ENCODE assay signal across 8 mouse cellular contexts in genomic region chr5:110106140-110106871, GRCm38 (mm10). TPM values are rescaled to one million over a fixed set of nuclear protein-coding genes. Genes with fewer than 3 reads are reported as not detected.
DNase-seq lines count a peak whose midpoint lies in the region; ATAC-seq lines count a peak whose summit lies in the region.

No protein-coding gene starts in this region.

- no peak for ATAC-seq in erythroblast, adult 5-6 weeks (replicated peaks; ENCODE audit: low FRiP score, poor library complexity, severe bottlenecking)
- no peak for ATAC-seq in hindbrain, embryonic 16.5 days
- no peak for ATAC-seq in activated CD4-positive, CD25-positive, alpha-beta regulatory T cell, adult 4 months

- H3K27ac ChIP-seq in hindbrain, embryonic 16.5 days (ENCODE audit: low read depth, low read length): no peak overlapping the region
- no peak overlapping the region for H3K27ac ChIP-seq in midbrain, embryonic 10.5 days (replicated peaks)

- H3K9me3 ChIP-seq in erythroblast, embryonic 14.5 days (ENCODE audit: control insufficient read depth, low read length): peaks cover 13% of the 10 kb centered on the region
- H3K9me3 ChIP-seq in hindbrain, embryonic 16.5 days (ENCODE audit: control insufficient read depth, low read length): no peaks in the 10 kb centered on the region; the same call in 1 of the 2 replicates
- no peaks in the 10 kb centered on the region; the same call in 1 of the 2 replicates for H3K9me3 ChIP-seq in midbrain, embryonic 10.5 days (replicated peaks)

- peak overlapping the region; percentile 85; the same call in 1 of the 2 replicates for H3K9ac ChIP-seq in hindbrain, embryonic 16.5 days (ENCODE audit: low read depth, low read length)

- H3K4me2 ChIP-seq in hindbrain, embryonic 16.5 days (ENCODE audit: low read length): peak overlapping the region; percentile 94

- peak overlapping the region; percentile 69 for H3K4me3 ChIP-seq in erythroblast, embryonic 14.5 days (replicated peaks)
- peak overlapping the region; percentile 75 for H3K4me3 ChIP-seq in hindbrain, embryonic 16.5 days (ENCODE audit: low read length)
- peak overlapping the region; percentile 92 for H3K4me3 ChIP-seq in midbrain, embryonic 10.5 days

- peaks cover 59% of the 10 kb centered on the region for H3K4me1 ChIP-seq in erythroblast, embryonic 14.5 days (ENCODE audit: control insufficient read depth)
- H3K4me1 ChIP-seq in hindbrain, embryonic 16.5 days (ENCODE audit: control insufficient read depth, insufficient read depth, low read depth, low read length): peaks cover 21% of the 10 kb centered on the region
- H3K4me1 ChIP-seq in midbrain, embryonic 10.5 days: peaks cover 32% of the 10 kb centered on the region

- 95% methylated on average over 26 of the region's 26 CpGs for WGBS in hindbrain, embryonic 16.5 days
- WGBS in midbrain, embryonic 10.5 days: 96% methylated on average over 26 of the region's 26 CpGs

- DNase-seq in right cerebral cortex, adult 18-20 months: peak; percentile 21
- DNase-seq in right cerebral cortex, adult 2 months (ENCODE audit: low spot score in 2 of 2): no peak
- DNase-seq in midbrain, embryonic 10.5 days (ENCODE audit: low spot score): no peak
- no peak for DNase-seq in spleen, postnatal 4 days (ENCODE audit: low spot score in 2 of 2)

- peaks cover 47% of the 10 kb centered on the region for H3K36me3 ChIP-seq in erythroblast, embryonic 14.5 days (ENCODE audit: control insufficient read depth)
- peaks cover 28% of the 10 kb centered on the region for H3K36me3 ChIP-seq in hindbrain, embryonic 16.5 days (ENCODE audit: control insufficient read depth, insufficient read depth, low read length)
- peaks cover 47% of the 10 kb centered on the region for H3K36me3 ChIP-seq in midbrain, embryonic 10.5 days

- H3K27me3 ChIP-seq in erythroblast, embryonic 14.5 days (ENCODE audit: control insufficient read depth): peaks cover 7% of the 10 kb centered on the region
- no peaks in the 10 kb centered on the region for H3K27me3 ChIP-seq in hindbrain, embryonic 16.5 days (replicated peaks; ENCODE audit: control insufficient read depth, insufficient read depth, low read length)
- peaks cover 10% of the 10 kb centered on the region for H3K27me3 ChIP-seq in midbrain, embryonic 10.5 days (ENCODE audit: low read depth, poor library complexity, severe bottlenecking)

RNA-seq across cellular contexts. Expression of gene Gtpbp6, which starts 1.7 kb away (rescaled TPM):
- 2.2 and 2.8 TPM in 2 replicates for polyA plus RNA-seq in erythroblast, embryonic 14.5 days (2012)
- total RNA-seq in erythroblast, adult 5-6 weeks (2015; ENCODE audit: low replicate concordance): 1.5 TPM in 1 of 2 replicates, not detected in the other
- total RNA-seq in erythroblast, adult 5-6 weeks (2017; ENCODE audit: low replicate concordance): 2.1 and 2.2 TPM in 2 replicates
- polyA plus RNA-seq in hindbrain, embryonic 16.5 days (2015; fragmentation: Nextera tagmentation; extraction: Ambion mirVana): 67.4 and 67.7 TPM in 2 replicates
- polyA plus RNA-seq in midbrain, embryonic 10.5 days (2016; fragmentation: Nextera tagmentation; extraction: Ambion mirVana): 30.0 and 36.2 TPM in 2 replicates
- 10 to 100 TPM; 11.6 to 11.7 TPM for polyA plus RNA-seq in activated CD4-positive, CD25-positive, alpha-beta regulatory T cell, adult 4 months (2017; shearing (Covaris generic))

RNA-seq across cellular contexts. Expression of gene Zfp605, which starts 3.6 kb away (rescaled TPM):
- polyA plus RNA-seq in erythroblast, embryonic 14.5 days (2012): 0.01 and 0.02 TPM in 2 replicates
- total RNA-seq in erythroblast, adult 5-6 weeks (2015; ENCODE audit: low replicate concordance): 1.5 and 4.0 TPM in 2 replicates
- 1.1 and 1.5 TPM in 2 replicates for total RNA-seq in erythroblast, adult 5-6 weeks (2017; ENCODE audit: low replicate concordance)
- 12.4 and 15.0 TPM in 2 replicates for polyA plus RNA-seq in hindbrain, embryonic 16.5 days (2015; fragmentation: Nextera tagmentation; extraction: Ambion mirVana)
- polyA plus RNA-seq in midbrain, embryonic 10.5 days (2016; fragmentation: Nextera tagmentation; extraction: Ambion mirVana): 6.0 and 7.9 TPM in 2 replicates
- polyA plus RNA-seq in activated CD4-positive, CD25-positive, alpha-beta regulatory T cell, adult 4 months (2017; shearing (Covaris generic)): 1 to 10 TPM; 3.5 to 4.6 TPM

RNA-seq across cellular contexts. Expression of gene Plcxd1, which starts 6.5 kb away (rescaled TPM):
- 0.03 TPM in 1 of 2 replicates, not detected in the other for polyA plus RNA-seq in erythroblast, embryonic 14.5 days (2012)
- total RNA-seq in erythroblast, adult 5-6 weeks (2015; ENCODE audit: low replicate concordance): not detected in 2 replicates
- total RNA-seq in erythroblast, adult 5-6 weeks (2017; ENCODE audit: low replicate concordance): not detected in 2 replicates
- polyA plus RNA-seq in hindbrain, embryonic 16.5 days (2015; fragmentation: Nextera tagmentation; extraction: Ambion mirVana): 8.4 and 10.9 TPM in 2 replicates
- polyA plus RNA-seq in midbrain, embryonic 10.5 days (2016; fragmentation: Nextera tagmentation; extraction: Ambion mirVana): 1.1 and 1.8 TPM in 2 replicates
- 1 to 10 TPM in 1 of 2 experiments, under 1 TPM in 1; 0.63 to 1.6 TPM for polyA plus RNA-seq in activated CD4-positive, CD25-positive, alpha-beta regulatory T cell, adult 4 months (2017; shearing (Covaris generic))

RNA-seq across cellular contexts. Expression of gene Gm35315, which starts 12.1 kb away (rescaled TPM):
- 0.02 TPM in 1 of 2 replicates, not detected in the other for polyA plus RNA-seq in erythroblast, embryonic 14.5 days (2012)
- total RNA-seq in erythroblast, adult 5-6 weeks (2015; ENCODE audit: low replicate concordance): not detected in 2 replicates
- total RNA-seq in erythroblast, adult 5-6 weeks (2017; ENCODE audit: low replicate concordance): 0.17 and 1.4 TPM in 2 replicates
- 0.71 and 0.85 TPM in 2 replicates for polyA plus RNA-seq in hindbrain, embryonic 16.5 days (2015; fragmentation: Nextera tagmentation; extraction: Ambion mirVana)
- polyA plus RNA-seq in midbrain, embryonic 10.5 days (2016; fragmentation: Nextera tagmentation; extraction: Ambion mirVana): 1.3 and 2.6 TPM in 2 replicates
- 1 to 10 TPM; 1.6 to 3.0 TPM for polyA plus RNA-seq in activated CD4-positive, CD25-positive, alpha-beta regulatory T cell, adult 4 months (2017; shearing (Covaris generic))

RNA-seq across cellular contexts. Expression of gene Chfr, which starts 29.3 kb away (rescaled TPM):
- 2.5 and 4.0 TPM in 2 replicates for polyA plus RNA-seq in erythroblast, embryonic 14.5 days (2012)
- total RNA-seq in erythroblast, adult 5-6 weeks (2015; ENCODE audit: low replicate concordance): 53.5 and 67.8 TPM in 2 replicates
- total RNA-seq in erythroblast, adult 5-6 weeks (2017; ENCODE audit: low replicate concordance): 69.3 and 97.0 TPM in 2 replicates
- 70.9 and 75.6 TPM in 2 replicates for polyA plus RNA-seq in hindbrain, embryonic 16.5 days (2015; fragmentation: Nextera tagmentation; extraction: Ambion mirVana)
- polyA plus RNA-seq in midbrain, embryonic 10.5 days (2016; fragmentation: Nextera tagmentation; extraction: Ambion mirVana): 53.4 and 62.2 TPM in 2 replicates
- 10 to 100 TPM; 35.7 to 50.7 TPM for polyA plus RNA-seq in activated CD4-positive, CD25-positive, alpha-beta regulatory T cell, adult 4 months (2017; shearing (Covaris generic))
